Mouse (Mus musculus) liver, embryonic 12.5 days (tissue): ENCODE data around the gene Polr3e. TPM values are rescaled to one million over a fixed set of nuclear protein-coding genes. Genes with fewer than 3 reads are reported as not detected.
"Not testable (repeated sequence)": the region's sequence is repeated elsewhere in the genome, so short reads cannot be mapped to it uniquely, and the experiment has no call there.

Experiments
- ATAC-seq: fragments of 200-750 bp; cut with Nextera tagmentation; 2 replicates; pipeline ENCODE4 v1.8.0; 2017; ENCODE audit warnings: moderate number of reproducible peaks, mild to moderate bottlenecking, moderate library complexity
- H3K27ac ChIP-seq: fragments of 300-500 bp; sonication (generic); 2 replicates; pipeline ENCODE4 v1.5.1; 2016; ENCODE audit warnings: mild to moderate bottlenecking
- H3K27me3 ChIP-seq: fragments of 300-500 bp; sonication (generic); replicated peaks from 2 replicates; pipeline ENCODE4 v1.6.1; 2016; ENCODE audit warnings: mild to moderate bottlenecking, moderate library complexity
- H3K36me3 ChIP-seq: fragments of 300-500 bp; sonication (generic); 2 replicates; pipeline ENCODE4 v1.6.1; 2016; ENCODE audit warnings: mild to moderate bottlenecking, moderate library complexity
- H3K4me1 ChIP-seq: fragments of 300-500 bp; sonication (generic); 2 replicates; pipeline ENCODE4 v1.6.1; 2016
- H3K4me2 ChIP-seq: fragments of 300-500 bp; sonication (generic); 2 replicates; pipeline ENCODE4 v1.6.1; 2016; ENCODE audit warnings: mild to moderate bottlenecking, moderate library complexity
- H3K4me3 ChIP-seq: fragments of 300-500 bp; sonication (generic); 2 replicates; pipeline ENCODE4 v1.5.1; 2016; ENCODE audit warnings: mild to moderate bottlenecking, moderate library complexity
- H3K9ac ChIP-seq: fragments of 300-500 bp; sonication (generic); 2 replicates; pipeline ENCODE4 v1.6.1; 2016; ENCODE audit warnings: mild to moderate bottlenecking, moderate library complexity
- H3K9me3 ChIP-seq: fragments of 300-500 bp; sonication (generic); replicated peaks from 2 replicates; pipeline ENCODE4 v1.6.1; 2016; ENCODE audit warnings: mild to moderate bottlenecking, moderate library complexity
- WGBS: fragments of 180-500 bp; shearing (Covaris S2); methylation state at CpG from one replicate; pipeline ENCODE4 v1.1.7; 2016; ENCODE audit not compliant: insufficient replicate concordance; 5-methylcytosine and 5-hydroxymethylcytosine counted together
- polyA plus RNA-seq: library from polyadenylated mRNA; unstranded; fragments of >200 nt; fragmentation: Nextera tagmentation; extraction: Ambion mirVana; gene quantifications from 2 replicates; pipeline ENCODE4 v1.2.1, GENCODE M21; 2016

Polr3e gene
- polyA plus RNA-seq, 1 experiment from 2014 or later = 27.9 TPM

DNA sequence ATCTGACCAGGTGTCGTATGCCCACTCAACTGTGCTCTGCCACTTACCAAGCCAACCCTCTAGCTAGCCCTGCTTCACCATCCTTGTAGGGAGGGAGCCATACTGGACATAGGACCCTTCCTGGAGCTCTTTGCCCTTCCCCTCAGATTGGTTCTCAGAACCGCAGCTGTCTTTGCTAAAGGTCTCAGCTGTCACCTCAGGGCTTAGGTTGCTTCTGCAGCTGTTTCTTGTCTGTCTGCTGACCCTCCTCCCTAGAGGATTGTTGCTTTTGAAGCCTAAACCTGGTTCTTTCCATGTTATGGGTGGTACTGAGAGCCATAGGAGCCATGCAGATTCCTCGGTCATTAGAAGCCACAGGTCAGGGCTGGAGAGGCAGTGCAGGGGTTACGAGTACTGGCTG, 34.9 kb upstream of the Polr3e start:
- no peak for ATAC-seq
- Histone ChIP-seq H3K9ac (no peak overlapping the region), H3K4me3 (no peak overlapping the region), H3K9me3 (no peaks in the 10 kb centered on the region), H3K4me2 (no peak overlapping the region), H3K4me1 (peaks cover 80% of the 10 kb centered on the region), H3K27ac (peak overlapping the region; percentile 37), H3K27me3 (no peaks in the 10 kb centered on the region), H3K36me3 (peaks cover 100% of the 10 kb centered on the region)
- WGBS = 61% methylated on average over 4 of the region's 4 CpGs

DNA sequence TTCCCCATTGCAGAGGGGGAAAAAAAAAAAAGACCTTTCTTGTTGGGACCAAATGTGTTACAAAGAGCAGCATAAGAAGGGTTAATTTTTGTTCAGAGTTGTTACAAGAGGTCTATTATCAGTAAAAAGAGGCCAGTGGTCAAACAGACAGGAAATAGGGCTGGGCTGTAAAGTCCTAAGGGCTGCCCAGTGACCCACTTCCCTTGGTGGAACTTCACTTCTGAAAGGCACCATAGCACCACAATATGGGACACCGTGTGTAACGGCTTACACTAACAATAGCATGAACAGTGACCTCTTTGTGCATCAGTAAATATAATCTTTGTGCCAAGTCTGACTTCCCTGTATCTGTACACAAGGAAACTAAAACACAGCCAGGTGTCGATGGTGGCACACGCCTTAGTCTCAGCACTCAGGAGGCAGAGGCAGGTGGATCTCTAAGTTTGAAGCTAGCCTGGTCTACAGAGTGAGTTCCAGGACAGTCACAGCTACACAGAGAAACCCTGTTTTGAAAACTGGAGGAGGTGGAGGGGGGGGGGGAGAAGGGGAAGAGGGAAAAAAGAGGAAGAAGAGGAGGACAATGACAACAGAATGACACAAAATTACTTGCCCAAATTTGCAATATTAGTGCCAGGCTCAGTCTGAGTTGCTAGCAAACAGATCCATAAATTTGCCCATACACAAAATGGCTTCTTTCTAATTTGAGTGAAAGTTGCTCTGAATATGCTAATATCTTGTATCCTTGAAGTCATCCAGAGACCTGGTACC, 33.8 kb upstream of the Polr3e start:
- H3K36me3 ChIP-seq = peaks cover 100% of the 10 kb centered on the region
- no peak overlapping the region for H3K9ac ChIP-seq
- peak overlapping the region; percentile 39 for H3K27ac ChIP-seq
- H3K4me3 ChIP-seq = no peak overlapping the region
- 60% methylated on average over 4 of the region's 4 CpGs for WGBS
- ATAC-seq = no peak
- H3K4me1 ChIP-seq = peaks cover 69% of the 10 kb centered on the region
- no peaks in the 10 kb centered on the region for H3K27me3 ChIP-seq
- no peak overlapping the region for H3K4me2 ChIP-seq
- H3K9me3 ChIP-seq = no peaks in the 10 kb centered on the region

DNA sequence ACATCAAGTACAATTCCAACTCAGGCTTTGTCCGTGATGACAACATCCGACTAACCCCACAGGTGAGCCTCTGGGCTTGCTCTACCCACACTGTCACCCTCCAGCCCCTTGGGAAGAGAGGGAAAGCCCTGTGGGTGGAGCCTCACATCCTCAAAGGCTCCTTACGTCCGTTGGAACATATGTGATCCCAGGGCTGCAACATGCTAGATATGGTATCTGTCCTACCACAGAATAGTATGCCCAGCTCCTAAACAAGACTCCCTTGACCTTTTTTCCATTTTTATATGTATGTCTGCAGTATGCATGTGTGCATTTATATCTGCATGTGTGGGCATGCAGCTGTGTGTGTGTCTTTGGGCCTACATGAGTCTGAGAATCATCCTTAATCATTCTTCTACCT, 32.8 kb upstream of the Polr3e start:
- WGBS = 62% methylated on average over 4 of the region's 4 CpGs
- peak overlapping the region; percentile 39 for H3K27ac ChIP-seq
- peaks cover 59% of the 10 kb centered on the region for H3K4me1 ChIP-seq
- H3K4me2 ChIP-seq = no peak overlapping the region; the same call in 1 of the 2 replicates
- H3K27me3 ChIP-seq = no peaks in the 10 kb centered on the region
- H3K9me3 ChIP-seq = no peaks in the 10 kb centered on the region
- H3K36me3 ChIP-seq = peaks cover 100% of the 10 kb centered on the region
- ATAC-seq = peak; percentile 23; the same call in 1 of the 2 replicates
- H3K9ac ChIP-seq = no peak overlapping the region
- no peak overlapping the region for H3K4me3 ChIP-seq

DNA sequence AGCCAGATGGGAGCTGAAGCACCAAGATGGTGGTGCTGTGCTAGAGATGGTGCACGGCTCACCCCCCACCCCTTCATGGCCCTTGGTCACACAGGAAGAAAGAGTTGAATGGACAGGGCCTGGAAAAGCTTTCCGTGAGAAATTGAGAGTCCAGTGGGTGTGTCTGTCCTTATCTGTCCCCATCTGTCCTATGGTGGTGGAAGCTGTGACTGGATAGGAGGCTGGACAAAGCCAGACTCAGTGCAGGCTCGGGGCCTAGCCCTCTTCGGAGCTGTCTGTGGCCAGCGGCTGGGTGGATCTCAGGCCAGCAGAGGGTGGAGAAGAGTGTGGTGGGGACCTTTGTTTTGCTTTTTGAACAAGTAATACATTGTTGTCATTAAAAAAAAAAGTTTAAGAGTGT, 24.4 kb upstream of the Polr3e start:
- 57% methylated on average over 5 of the region's 5 CpGs for WGBS
- H3K36me3 ChIP-seq = peaks cover 98% of the 10 kb centered on the region
- H3K9ac ChIP-seq = no peak overlapping the region; the same call in 1 of the 2 replicates
- ATAC-seq = peak; percentile 73
- peak overlapping the region; percentile 43; the same call in 1 of the 2 replicates for H3K27ac ChIP-seq
- H3K27me3 ChIP-seq = no peaks in the 10 kb centered on the region
- H3K4me2 ChIP-seq = no peak overlapping the region
- H3K9me3 ChIP-seq = no peaks in the 10 kb centered on the region
- no peak overlapping the region for H3K4me3 ChIP-seq
- peaks cover 16% of the 10 kb centered on the region for H3K4me1 ChIP-seq

DNA sequence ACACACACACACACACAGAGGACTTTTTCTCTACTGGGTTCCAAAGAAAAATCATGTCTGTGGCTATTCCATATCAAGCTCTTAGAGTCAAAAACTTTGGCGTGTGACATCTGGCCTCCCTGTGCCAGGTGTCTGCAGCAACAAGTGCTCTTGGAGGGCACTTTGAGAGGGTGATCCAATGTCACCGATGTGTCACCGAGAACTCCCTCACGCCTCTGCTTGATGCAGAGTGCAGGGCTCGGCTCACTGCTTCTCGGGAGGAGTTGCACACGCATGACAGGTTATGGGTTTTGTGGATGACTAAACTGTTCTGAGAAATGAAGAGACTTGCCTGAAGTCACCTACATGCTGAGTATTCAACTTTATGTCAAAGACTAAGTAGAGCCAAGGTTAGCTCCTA, 20.5 kb upstream of the Polr3e start:
- peaks cover 97% of the 10 kb centered on the region for H3K36me3 ChIP-seq

DNA sequence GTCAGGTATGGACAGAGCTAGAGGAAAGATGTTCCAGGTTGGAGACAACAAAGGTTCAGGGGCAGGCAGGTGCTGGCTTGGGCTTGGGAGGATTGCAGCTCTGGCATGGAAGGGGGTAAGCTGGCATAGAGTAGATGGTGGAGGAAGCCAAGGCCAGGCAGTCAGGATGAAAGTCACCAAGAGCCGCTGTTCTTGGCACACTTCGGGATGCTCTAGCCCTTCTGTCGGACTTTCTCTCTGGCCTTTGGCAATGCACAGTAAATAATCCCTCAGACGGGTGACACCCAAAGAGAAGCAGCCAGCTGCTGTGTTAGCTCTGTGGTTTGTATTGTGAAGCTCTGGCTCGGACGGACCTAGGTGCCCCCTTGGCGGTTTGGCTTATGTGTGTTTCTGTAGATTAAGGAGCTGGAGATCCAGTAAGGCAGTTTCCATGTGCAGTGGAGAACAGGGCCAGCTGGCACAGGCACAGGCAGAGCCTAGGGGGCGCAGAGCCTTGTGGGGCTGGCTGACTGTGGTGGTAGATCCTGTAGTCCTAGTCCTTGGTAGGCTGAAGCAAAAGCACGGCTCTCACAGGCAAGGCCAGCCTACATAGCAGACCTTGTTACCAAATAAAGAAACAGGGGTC, 19.7 kb upstream of the Polr3e start:
- no peak overlapping the region for H3K27ac ChIP-seq
- no peaks in the 10 kb centered on the region for H3K9me3 ChIP-seq
- H3K27me3 ChIP-seq = no peaks in the 10 kb centered on the region
- H3K4me2 ChIP-seq = no peak overlapping the region
- peaks cover 9% of the 10 kb centered on the region for H3K4me1 ChIP-seq
- H3K36me3 ChIP-seq = peaks cover 97% of the 10 kb centered on the region
- 87% methylated on average over 9 of the region's 9 CpGs for WGBS
- no peak overlapping the region for H3K9ac ChIP-seq
- H3K4me3 ChIP-seq = no peak overlapping the region
- ATAC-seq = no peak

More for the DNA sequence above, 20.5 kb upstream of the Polr3e start:
- Histone ChIP-seq H3K27me3 (no peaks in the 10 kb centered on the region), H3K27ac (no peak overlapping the region), H3K9ac (no peak overlapping the region), H3K4me3 (no peak overlapping the region), H3K9me3 (no peaks in the 10 kb centered on the region), H3K4me1 (peaks cover 15% of the 10 kb centered on the region), H3K4me2 (no peak overlapping the region)
- ATAC-seq = no peak
- 91% methylated on average over 7 of the region's 7 CpGs for WGBS

DNA sequence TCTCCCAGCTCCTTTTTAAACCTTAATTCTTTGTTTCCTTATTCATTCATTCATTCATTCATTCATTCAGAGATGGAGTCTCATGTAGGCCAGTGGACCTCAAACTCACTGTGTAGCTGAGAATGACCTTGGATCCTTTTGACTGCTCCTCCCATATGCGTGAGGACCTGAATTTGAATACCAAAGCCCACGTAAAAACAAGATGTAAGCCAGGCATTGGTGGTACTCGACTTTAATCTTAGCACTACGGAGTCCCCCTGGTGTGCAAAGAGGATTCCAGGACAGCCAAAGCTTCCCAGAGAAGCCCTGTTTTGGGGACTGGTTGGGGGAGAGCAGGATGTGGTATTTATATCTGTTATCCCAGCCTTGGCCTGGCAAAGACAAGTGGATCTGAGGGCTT, 17.4 kb upstream of the Polr3e start:
- Histone ChIP-seq H3K4me2 (no peak overlapping the region), H3K4me3 (no peak overlapping the region), H3K27ac (no peak overlapping the region), H3K4me1 (no peaks in the 10 kb centered on the region), H3K9ac (no peak overlapping the region), H3K9me3 (no peaks in the 10 kb centered on the region), H3K36me3 (peaks cover 97% of the 10 kb centered on the region), H3K27me3 (no peaks in the 10 kb centered on the region)
- no peak for ATAC-seq
- WGBS = 72% methylated on average over 4 of the region's 4 CpGs

DNA sequence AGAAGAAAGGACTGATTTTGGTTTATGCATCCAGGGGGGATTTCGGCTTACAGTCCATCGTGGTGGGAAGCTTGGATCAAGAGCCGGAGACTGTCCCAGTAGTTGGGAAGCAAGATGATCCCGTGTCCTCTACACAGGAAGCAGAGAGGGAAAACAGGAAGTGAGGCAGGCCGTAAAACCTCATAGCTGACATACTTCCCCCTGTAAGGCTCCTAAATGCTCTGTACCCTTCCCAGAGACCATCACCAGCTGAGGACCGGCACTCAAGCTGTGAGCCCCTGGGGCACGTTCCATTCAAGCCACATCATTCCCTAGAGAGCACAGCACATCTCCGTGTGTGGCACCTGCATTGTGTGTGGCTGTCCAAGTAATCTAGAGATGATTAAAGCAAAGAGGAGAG, 15.8 kb upstream of the Polr3e start:
- no peaks in the 10 kb centered on the region for H3K9me3 ChIP-seq
- H3K4me2 ChIP-seq = no peak overlapping the region
- no peak for ATAC-seq
- peaks cover 88% of the 10 kb centered on the region for H3K36me3 ChIP-seq
- H3K27ac ChIP-seq = no peak overlapping the region
- H3K4me1 ChIP-seq = no peaks in the 10 kb centered on the region
- WGBS = 60% methylated on average over 8 of the region's 8 CpGs
- H3K4me3 ChIP-seq = no peak overlapping the region
- H3K9ac ChIP-seq = no peak overlapping the region
- no peaks in the 10 kb centered on the region for H3K27me3 ChIP-seq

DNA sequence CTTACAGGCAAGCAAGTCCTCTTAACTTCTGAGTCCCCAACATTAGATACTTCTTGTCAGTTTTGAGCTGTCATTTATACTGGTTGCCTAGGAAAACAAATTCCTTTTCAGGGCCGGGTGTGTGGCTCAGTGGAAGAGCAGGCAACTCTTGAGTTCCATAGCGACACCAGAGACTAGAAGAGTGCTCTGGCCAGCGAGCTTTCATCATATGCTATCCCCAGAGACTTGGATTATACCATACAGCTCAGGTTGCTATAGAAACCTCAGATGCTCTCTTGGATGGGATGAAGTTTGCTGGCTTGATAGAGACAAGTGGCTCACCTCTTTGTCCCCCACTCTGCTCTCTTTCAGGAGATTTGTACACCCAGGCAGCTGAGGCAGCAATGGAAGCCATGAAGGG, 14.6 kb upstream of the Polr3e start:
- H3K4me3 ChIP-seq = no peak overlapping the region
- H3K4me2 ChIP-seq = no peak overlapping the region
- no peak overlapping the region for H3K27ac ChIP-seq
- peaks cover 76% of the 10 kb centered on the region for H3K36me3 ChIP-seq
- H3K4me1 ChIP-seq = no peaks in the 10 kb centered on the region
- H3K9me3 ChIP-seq = no peaks in the 10 kb centered on the region
- WGBS = 72% methylated on average over 3 of the region's 3 CpGs
- H3K9ac ChIP-seq = no peak overlapping the region
- H3K27me3 ChIP-seq = no peaks in the 10 kb centered on the region
- ATAC-seq = no peak

DNA sequence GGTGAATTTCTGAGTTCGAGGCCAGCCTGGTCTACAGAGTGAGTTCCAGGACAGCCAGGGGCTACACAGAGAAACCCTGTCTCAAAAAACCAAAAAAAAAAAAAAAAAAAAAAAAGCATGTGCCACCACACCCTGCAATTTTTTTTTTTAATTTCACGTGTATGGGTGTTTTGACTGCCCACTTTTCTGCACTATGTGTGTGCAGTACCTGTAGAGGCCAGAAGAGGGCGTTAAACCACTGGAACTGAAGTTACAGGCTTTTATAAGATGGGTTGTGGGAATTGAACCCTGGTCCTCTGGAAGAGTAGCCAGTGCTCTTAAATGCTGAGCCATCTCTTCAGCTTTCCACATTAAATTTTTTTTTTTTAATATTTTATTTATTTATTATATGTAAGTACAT, 7.4 kb upstream of the Polr3e start:
- H3K4me2 ChIP-seq, H3K36me3 ChIP-seq, H3K4me1 ChIP-seq, H3K27me3 ChIP-seq, H3K27ac ChIP-seq, H3K9ac ChIP-seq, H3K9me3 ChIP-seq, ATAC-seq, H3K4me3 ChIP-seq: not testable (repeated sequence)
- 61% methylated on average over 3 of the region's 3 CpGs for WGBS

DNA sequence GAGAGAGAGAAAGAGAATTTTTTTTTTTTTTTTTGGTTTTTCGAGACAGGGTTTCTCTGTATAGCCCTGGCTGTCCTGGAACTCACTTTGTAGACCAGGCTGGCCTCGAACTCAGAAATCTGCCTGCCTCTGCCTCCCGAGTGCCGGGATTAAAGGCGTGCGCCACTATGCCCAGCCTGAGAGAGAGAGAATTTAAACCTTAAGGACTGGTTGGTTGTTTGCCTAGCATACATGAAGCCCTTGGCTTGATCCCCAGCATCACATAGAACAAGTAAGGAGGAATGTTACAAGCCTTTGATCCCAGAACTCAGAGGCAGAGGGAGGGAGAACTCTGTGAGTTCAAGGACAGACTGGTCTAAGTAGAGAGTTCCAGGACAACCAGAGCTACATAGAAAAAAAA, 6.3 kb upstream of the Polr3e start:
- ATAC-seq, H3K9ac ChIP-seq, H3K4me1 ChIP-seq, H3K27ac ChIP-seq, H3K36me3 ChIP-seq, H3K4me2 ChIP-seq, H3K4me3 ChIP-seq, H3K27me3 ChIP-seq, H3K9me3 ChIP-seq: not testable (repeated sequence)
- 81% methylated on average over 6 of the region's 6 CpGs for WGBS

DNA sequence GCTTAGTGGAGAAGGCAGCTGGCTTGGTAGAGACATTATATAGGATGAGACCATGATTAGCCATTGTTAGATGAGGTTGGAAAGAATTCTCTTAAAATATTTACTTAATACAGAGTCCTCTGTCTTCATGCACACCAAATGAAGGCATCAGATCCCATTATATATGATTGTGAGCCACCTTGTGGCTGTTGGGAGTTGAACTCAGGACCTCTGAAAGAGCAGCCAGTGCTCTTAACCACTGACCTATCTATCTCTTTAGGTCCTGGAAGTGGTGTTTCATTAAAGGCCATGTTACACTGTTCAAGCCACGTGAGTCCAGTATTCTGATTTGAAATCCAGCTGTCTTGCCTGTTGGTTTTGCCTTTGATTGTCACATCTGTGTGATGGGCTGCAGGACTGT, 4.2 kb upstream of the Polr3e start:
- H3K27me3 ChIP-seq = no peaks in the 10 kb centered on the region
- H3K4me2 ChIP-seq = no peak overlapping the region
- H3K36me3 ChIP-seq = no peaks in the 10 kb centered on the region
- no peak overlapping the region for H3K9ac ChIP-seq
- 7% methylated on average over 1 of the region's 1 CpGs for WGBS
- H3K4me1 ChIP-seq = peaks cover 18% of the 10 kb centered on the region
- ATAC-seq = no peak
- no peak overlapping the region for H3K4me3 ChIP-seq
- H3K27ac ChIP-seq = no peak overlapping the region
- 0 out of 2 replicates have a peak, but pooled peaks cover 2% of the 10 kb centered on the region for H3K9me3 ChIP-seq
